Mouse (Mus musculus) MEL (cell line): Measurements from ENCODE around the gene Rnf149. TPM values are rescaled to one million over a fixed set of nuclear protein-coding genes. Genes with fewer than 3 reads are reported as not detected.
"Not testable (repeated sequence)": the region's sequence is repeated elsewhere in the genome, so short reads cannot be mapped to it uniquely, and the experiment has no call there.

ENCODE experiments used
- DNase-seq: peaks from one replicate; pipeline ENCODE4 v3.0.0; 2011; ENCODE audit warnings: low read depth, low spot score
- H3K27ac ChIP-seq: 2 replicates; pipeline ENCODE4 v1.5.1; 2012; ENCODE audit warnings: low read depth, mild to moderate bottlenecking, control low read depth, low read length, moderate library complexity; ENCODE audit not compliant: control insufficient read depth
- H3K27me3 ChIP-seq, 2 experiments: fragments of 150-350 bp in 1 of 2; sonication (generic) in 1 of 2; 2 replicates each; pipeline ENCODE4 v1.6.1; 2012; ENCODE audit warnings: low read length in 2 of 2, mild to moderate bottlenecking in 2 of 2, improper control_type of control experiment in 1 of 2, moderate library complexity in 1 of 2; ENCODE audit not compliant: insufficient read depth in 2 of 2, control insufficient read depth in 1 of 2
- H3K36me3 ChIP-seq, 2 experiments: 2 replicates each; pipeline ENCODE4 v1.6.1; 2012 to 2014; ENCODE audit warnings: low read length in 2 of 2, improper control_type of control experiment in 1 of 2, inconsistent platforms in 1 of 2, mild to moderate bottlenecking in 1 of 2; ENCODE audit not compliant: insufficient read depth in 2 of 2, control insufficient read depth in 1 of 2
- H3K4me1 ChIP-seq, 2 experiments: fragments of 150-350 bp in 1 of 2; sonication (generic) in 1 of 2; 2 replicates each; pipeline ENCODE4 v1.6.1; 2012; ENCODE audit warnings: low read length in 2 of 2, improper control_type of control experiment in 1 of 2, mild to moderate bottlenecking in 1 of 2; ENCODE audit not compliant: insufficient read depth in 2 of 2, control insufficient read depth in 1 of 2
- H3K4me3 ChIP-seq, 2 experiments: fragments of 150-350 bp in 1 of 2; sonication (generic) in 1 of 2; 2 replicates each; pipeline ENCODE4 v1.5.1; 2012; ENCODE audit warnings: low read depth in 2 of 2, low read length in 2 of 2, mild to moderate bottlenecking in 2 of 2, moderate library complexity in 2 of 2, control low read depth in 1 of 2, improper control_type of control experiment in 1 of 2; ENCODE audit not compliant: control insufficient read depth in 1 of 2, insufficient read depth in 1 of 2
- H3K79me2 ChIP-seq: 2 replicates; pipeline ENCODE4 v1.6.1; 2012; ENCODE audit warnings: mild to moderate bottlenecking, low read length, moderate library complexity; ENCODE audit not compliant: control insufficient read depth, poor library complexity, insufficient read depth
- H3K9ac ChIP-seq: 2 replicates; pipeline ENCODE4 v1.6.1; 2012; ENCODE audit warnings: low read depth, mild to moderate bottlenecking, control low read depth, low read length, moderate library complexity; ENCODE audit not compliant: control insufficient read depth, poor library complexity, severe bottlenecking
- H3K9me3 ChIP-seq: fragments of 150-350 bp; sonication (generic); replicated peaks from 2 replicates; pipeline ENCODE4 v1.6.1; 2012; ENCODE audit warnings: mild to moderate bottlenecking, low read length, improper control_type of control experiment, moderate library complexity; ENCODE audit not compliant: insufficient read depth
- BHLHE40 ChIP-seq: IDR thresholded peaks from 2 replicates; pipeline ENCODE4 v1.6.1; 2012; ENCODE audit warnings: low read depth, mild to moderate bottlenecking, inconsistent platforms, low read length, improper control_type of control experiment, borderline replicate concordance
- CHD2 ChIP-seq: IDR thresholded peaks from 2 replicates; pipeline ENCODE4 v1.6.1; 2011; ENCODE audit warnings: low read length, improper control_type of control experiment
- CTCF ChIP-seq, 3 experiments: IDR thresholded peaks in 2 of 3; conservative IDR thresholded peaks in 1 of 3; 2 replicates each; pipeline ENCODE4 v1.5.1; 2011 to 2012; ENCODE audit warnings: low read length in 3 of 3, low read depth in 2 of 3, mild to moderate bottlenecking in 2 of 3, improper control_type of control experiment in 1 of 3, inconsistent platforms in 1 of 3, mixed read lengths in 1 of 3, moderate library complexity in 1 of 3; ENCODE audit not compliant: control insufficient read depth in 1 of 3, insufficient read depth in 1 of 3, poor library complexity in 1 of 3, severe bottlenecking in 1 of 3
- ELF1 ChIP-seq: IDR thresholded peaks from 2 replicates; pipeline ENCODE4 v1.6.1; 2014; ENCODE audit warnings: low read depth, mild to moderate bottlenecking, inconsistent platforms, low read length, improper control_type of control experiment, moderate library complexity
- HCFC1 ChIP-seq: IDR thresholded peaks from 2 replicates; pipeline ENCODE4 v1.6.1; 2012; ENCODE audit warnings: low read depth, mild to moderate bottlenecking, inconsistent platforms, low read length, improper control_type of control experiment, moderate library complexity
- MYB ChIP-seq: IDR thresholded peaks from 2 replicates; pipeline ENCODE4 v1.6.1; 2011; ENCODE audit warnings: mild to moderate bottlenecking, low read depth, low read length, improper control_type of control experiment
- POLR2AphosphoS5 ChIP-seq: IDR thresholded peaks from 2 replicates; pipeline ENCODE4 v1.6.1; 2012; ENCODE audit warnings: low read depth, borderline replicate concordance, mild to moderate bottlenecking, inconsistent platforms, low read length, moderate library complexity, mixed read lengths
- RCOR1 ChIP-seq: IDR thresholded peaks from 2 replicates; pipeline ENCODE4 v1.6.1; 2012; ENCODE audit warnings: low read depth, mild to moderate bottlenecking, inconsistent platforms, low read length, improper control_type of control experiment
- TBP ChIP-seq: IDR thresholded peaks from 2 replicates; pipeline ENCODE4 v1.8.0; 2011; ENCODE audit warnings: low read depth, low read length, improper control_type of control experiment
- USF1 ChIP-seq: IDR thresholded peaks from 2 replicates; pipeline ENCODE4 v1.6.1; 2014; ENCODE audit warnings: low read depth, mild to moderate bottlenecking, inconsistent platforms, low read length, improper control_type of control experiment, moderate library complexity
- ZMIZ1 ChIP-seq: IDR thresholded peaks from 2 replicates; pipeline ENCODE4 v1.6.1; 2012; ENCODE audit warnings: low read depth, mild to moderate bottlenecking, inconsistent platforms, low read length, improper control_type of control experiment, moderate library complexity
- polyA plus RNA-seq, 2 experiments: library from polyadenylated mRNA; stranded (reverse) in 1 of 2; unstranded in 1 of 2; fragments of >175 nt in 1 of 2; fragments of >200 nt in 1 of 2; gene quantifications; 2 replicates each; pipeline versions ENCODE4 v1.2.1 to v1.2.4; 2012; ENCODE audit warnings: low replicate concordance in 2 of 2, low read depth in 1 of 2; ENCODE audit not compliant: insufficient read length in 2 of 2, insufficient read depth in 1 of 2, missing spikeins in 1 of 2
- total RNA-seq: library from RNA; depleted of rRNA; stranded (reverse); fragments of 300-350 nt; gene quantifications from 2 replicates; pipeline ENCODE4 v1.2.3, GENCODE M21; 2012

Gene Rnf149
- total and polyA plus RNA-seq, 3 experiments: 37.1 to 46.4 TPM; not detected in 1

DNA sequence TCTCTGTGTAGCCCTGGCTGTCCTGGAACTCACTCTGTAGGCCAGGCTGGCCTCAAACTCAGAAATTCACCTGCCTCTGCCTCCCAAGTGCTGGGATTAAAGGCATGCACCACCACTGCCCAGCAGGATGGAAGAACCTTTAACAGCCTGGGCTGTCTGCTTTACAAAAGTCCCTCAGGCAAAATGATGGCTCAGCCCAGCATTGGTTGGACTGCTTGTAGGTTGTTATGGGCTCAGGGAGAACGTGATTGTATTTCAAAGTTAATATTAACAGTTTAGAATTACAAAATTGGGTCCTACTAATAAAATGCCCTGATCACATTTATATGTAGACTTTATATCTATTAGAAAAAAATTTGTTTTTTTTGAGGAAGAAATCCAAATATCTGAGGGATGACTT lies 14.4 kb upstream of the Rnf149 start:
- H3K9ac ChIP-seq, H3K36me3 ChIP-seq, H3K4me3 ChIP-seq, H3K27me3 ChIP-seq, H3K4me1 ChIP-seq, DNase-seq, H3K27ac ChIP-seq, H3K9me3 ChIP-seq, H3K79me2 ChIP-seq: not testable (repeated sequence)

DNA sequence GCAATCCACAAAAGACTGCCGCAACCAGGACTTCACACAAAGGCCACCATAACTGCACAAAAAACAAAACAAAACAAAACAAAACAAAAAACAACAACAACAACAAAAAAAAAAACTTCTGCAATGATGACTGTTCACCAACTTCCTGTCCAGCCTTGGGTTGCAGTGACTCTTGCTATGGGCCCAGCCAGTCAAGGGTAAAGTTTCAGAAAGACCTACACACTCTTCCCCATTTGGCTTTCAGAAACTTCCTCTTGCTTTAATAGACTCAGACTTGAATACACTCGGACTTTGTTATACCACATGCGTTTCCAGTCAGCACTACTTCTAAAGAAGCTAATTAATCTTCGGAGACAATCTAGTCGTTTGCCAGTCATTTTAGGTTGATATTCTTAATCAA lies 13.0 kb upstream of the Rnf149 start:
- Histone ChIP-seq H3K27me3 (no peaks in the 10 kb centered on the region), H3K4me1 (no peaks in the 10 kb centered on the region)
- no peak for TF ChIP-seq ELF1
- TF ChIP-seq CHD2: no peak
- no peak for TF ChIP-seq USF1
- no peak for TF ChIP-seq HCFC1
- TF ChIP-seq MYB: no peak
- TF ChIP-seq TBP: no peak
- no peak for TF ChIP-seq POLR2AphosphoS5
- no peak for TF ChIP-seq CTCF (IDR thresholded peaks at IDR 0.05 in 2 of 3, conservative IDR thresholded peaks at IDR 0.05 in 1 of 3; ENCODE audit: control insufficient read depth in 1 of 3, insufficient read depth in 1 of 3, low read depth in 2 of 3, low read length in 3 of 3, poor library complexity in 1 of 3, severe bottlenecking in 1 of 3)
- no peak for TF ChIP-seq BHLHE40
- TF ChIP-seq ZMIZ1: no peak
- TF ChIP-seq, all 39 proteins: peak for 0
- Histone ChIP-seq H3K9me3 (no peaks in the 10 kb centered on the region), H3K79me2 (no peaks in the 10 kb centered on the region), H3K9ac (no peak overlapping the region), H3K4me3 (no peak overlapping the region), H3K27ac (no peak overlapping the region), H3K36me3 (no peaks in the 10 kb centered on the region)
- DNase-seq: no peak

DNA sequence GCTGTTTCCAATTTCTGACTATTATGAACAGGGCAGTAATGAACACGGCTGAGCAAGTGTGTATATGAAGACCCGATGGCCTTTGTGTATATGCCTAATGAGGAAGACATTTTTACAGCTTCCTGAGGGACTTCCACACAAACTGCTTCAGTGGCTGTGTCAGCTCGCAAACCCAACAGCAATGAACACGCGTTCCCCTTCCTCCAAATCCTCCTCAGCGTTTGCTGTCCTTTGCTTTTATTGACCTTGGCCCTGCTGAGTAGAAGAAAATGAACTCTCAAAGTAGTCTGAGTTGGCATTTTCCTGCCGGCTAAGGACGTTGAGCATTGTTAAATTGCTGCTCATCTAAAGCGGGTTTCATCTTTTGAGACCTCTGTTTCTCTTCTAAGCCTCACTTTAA lies 8.2 kb upstream of the Rnf149 start:
- DNase-seq: no peak
- H3K9ac ChIP-seq: no peak overlapping the region
- H3K36me3 ChIP-seq: peaks cover 0 to 10% of the 10 kb centered on the region in 2 experiments; a peak in 2 of 4 replicates
- no peak overlapping the region for H3K4me3 ChIP-seq
- H3K27me3 ChIP-seq: peaks cover 0 to 2% of the 10 kb centered on the region in 2 experiments; a peak in 2 of 4 replicates
- no peaks in the 10 kb centered on the region for H3K9me3 ChIP-seq
- H3K4me1 ChIP-seq: peaks cover 0 to 3% of the 10 kb centered on the region in 2 experiments; a peak in 2 of 4 replicates
- no peak overlapping the region for H3K27ac ChIP-seq
- no peak for TF ChIP-seq RCOR1
- TF ChIP-seq, all 39 proteins: peak for 0
- H3K79me2 ChIP-seq: no peaks in the 10 kb centered on the region
